Mouse (Mus musculus): ENCODE measurements around the gene Ipo5. TPM values are rescaled to one million over a fixed set of nuclear protein-coding genes. Genes with fewer than 3 reads are reported as not detected.

Gene Ipo5
- 20.6 TPM for polyA plus RNA-seq (2014; fragmentation: Illumina TruSeq; extraction: RNeasy Lipid Tissue Mini Kit (QIAGEN cat#74804); ENCODE audit: insufficient read depth, low read depth, low replicate concordance)

GRCm38 (mm10) chr14:120910733-120911324, at the start of gene Ipo5:
Ipo5 (plus strand) TSS chr14:120911224.

Other genes starting within 250 kb of the Ipo5 start
- 16.1 TPM for gene Farp1, start 124.0 kb downstream of the Ipo5 start, polyA plus RNA-seq (2014; fragmentation: Illumina TruSeq; extraction: RNeasy Lipid Tissue Mini Kit (QIAGEN cat#74804); ENCODE audit: insufficient read depth, low read depth, low replicate concordance)

Measured in lung, adult 10 weeks (tissue).